Mouse (Mus musculus): ENCODE measurements around the gene Ap3b1. TPM values are rescaled to one million over a fixed set of nuclear protein-coding genes. Genes with fewer than 3 reads are reported as not detected.

The Ap3b1 gene
- total RNA-seq, 4 experiments from 2014 or later: 50.8 to 56.7 (median 53.6) TPM

GRCm38 (mm10) chr13:94577177-94577540 lies 218.4 kb downstream of the Ap3b1 start:
- no peak for DNase-seq (ENCODE audit: low spot score in 2 of 2)

- no peak for DNase-seq (ENCODE audit: low spot score in 2 of 2)
Observed at GRCm38 (mm10) chr13:94595289-94595688, 236.5 kb downstream of the Ap3b1 start.

- DNase-seq (ENCODE audit: low spot score in 2 of 2): no peak
Observed at GRCm38 (mm10) chr13:94595701-94596361, 237.1 kb downstream of the Ap3b1 start.

- no peak for DNase-seq (ENCODE audit: low spot score in 2 of 2)
Observed at GRCm38 (mm10) chr13:94596386-94597033, 237.8 kb downstream of the Ap3b1 start.

GRCm38 (mm10) chr13:94599718-94600117 lies 241.0 kb downstream of the Ap3b1 start:
- DNase-seq (ENCODE audit: low spot score in 2 of 2): no peak

- no peak for DNase-seq (ENCODE audit: low spot score in 2 of 2)
Observed at GRCm38 (mm10) chr13:94607035-94607860, 248.5 kb downstream of the Ap3b1 start.

- no peak for DNase-seq (ENCODE audit: low spot score in 2 of 2)
Observed at GRCm38 (mm10) chr13:94607861-94608223, 249.1 kb downstream of the Ap3b1 start.

- no peak for DNase-seq (ENCODE audit: low spot score in 2 of 2)
Observed at GRCm38 (mm10) chr13:94608420-94608831, 249.7 kb downstream of the Ap3b1 start.

GRCm38 (mm10) chr13:94608947-94609346 lies 250.2 kb downstream of the Ap3b1 start:
- no peak for DNase-seq (ENCODE audit: low spot score in 2 of 2)

Small RNA genes lying within 50 kb of the gene (microRNA-seq; reads per million reads assigned to microRNA genes)
- 0 reads per million in 2 experiments for gene Gm25109

Other genes starting within 250 kb of the Ap3b1 start
- gene Scamp1, start 73.1 kb upstream of the Ap3b1 start, total RNA-seq (2022): 100 to 1,000 TPM; 163 to 188 (median 179) TPM

Measured in layer of hippocampus, adult 8-10 months (tissue).